Mouse (Mus musculus) lung, embryonic 14.5 days (tissue): ENCODE data around the gene Gle1. TPM values are rescaled to one million over a fixed set of nuclear protein-coding genes. Genes with fewer than 3 reads are reported as not detected.

Experiments used
- ATAC-seq: fragments of 200-750 bp; cut with Nextera tagmentation; 2 replicates; pipeline ENCODE4 v1.8.0; 2017; ENCODE audit warnings: mild to moderate bottlenecking, moderate TSS enrichment, moderate library complexity; ENCODE audit not compliant: insufficient read depth
- DNase-seq: peaks from one replicate; pipeline ENCODE4 v3.0.0-alpha.2; 2015
- H3K27ac ChIP-seq: fragments of 300-500 bp; sonication (generic); 2 replicates; pipeline ENCODE4 v1.5.1; 2014; ENCODE audit warnings: low read depth, mild to moderate bottlenecking, moderate library complexity
- H3K27me3 ChIP-seq: fragments of 300-500 bp; sonication (generic); 2 replicates; pipeline ENCODE4 v1.6.1; 2014; ENCODE audit warnings: low read length, control low read depth; ENCODE audit not compliant: insufficient read depth
- H3K36me3 ChIP-seq: fragments of 300-500 bp; sonication (generic); 2 replicates; pipeline ENCODE4 v1.6.1; 2014; ENCODE audit warnings: control low read depth; ENCODE audit not compliant: insufficient read depth
- H3K4me1 ChIP-seq: fragments of 300-500 bp; sonication (generic); 2 replicates; pipeline ENCODE4 v1.6.1; 2014; ENCODE audit warnings: antibody characterized with exemption, control low read depth; ENCODE audit not compliant: insufficient read depth
- H3K4me2 ChIP-seq: fragments of 300-500 bp; sonication (generic); 2 replicates; pipeline ENCODE4 v1.6.1; 2014; ENCODE audit warnings: mild to moderate bottlenecking
- H3K4me3 ChIP-seq: fragments of 300-500 bp; sonication (generic); 2 replicates; pipeline ENCODE4 v1.5.1; 2014; ENCODE audit warnings: low read depth, low read length
- H3K9ac ChIP-seq: fragments of 300-500 bp; sonication (generic); 2 replicates; pipeline ENCODE4 v1.6.1; 2014
- H3K9me3 ChIP-seq: fragments of 300-500 bp; sonication (generic); 2 replicates; pipeline ENCODE4 v1.6.1; 2016; ENCODE audit warnings: low read depth, low read length, control low read depth
- CTCF ChIP-seq: IDR thresholded peaks from 2 replicates; pipeline ENCODE4 v1.5.1; 2016; ENCODE audit warnings: antibody characterized with exemption, low read depth
- WGBS: fragments of 180-500 bp; shearing (Covaris S2); extraction: QIAGEN DNeasy Blood & Tissue Kit; methylation state at CpG from one replicate; pipeline ENCODE4 v1.1.7; 2014; 5-methylcytosine and 5-hydroxymethylcytosine counted together
- microRNA-seq: library from miRNA; unstranded; fragments of <30 nt; microRNA quantifications from one replicate; pipeline ENCODE4, GENCODE M21; 2016; ENCODE audit warnings: borderline number of aligned reads
- polyA plus RNA-seq: library from polyadenylated mRNA; unstranded; fragments of >200 nt; fragmentation: Nextera tagmentation; extraction: Ambion mirVana; gene quantifications from 2 replicates; pipeline ENCODE4 v1.2.1, GENCODE M21; 2014

Gene Gle1
- polyA plus RNA-seq, 1 experiment from 2014 or later, result 64.0 TPM

DNA sequence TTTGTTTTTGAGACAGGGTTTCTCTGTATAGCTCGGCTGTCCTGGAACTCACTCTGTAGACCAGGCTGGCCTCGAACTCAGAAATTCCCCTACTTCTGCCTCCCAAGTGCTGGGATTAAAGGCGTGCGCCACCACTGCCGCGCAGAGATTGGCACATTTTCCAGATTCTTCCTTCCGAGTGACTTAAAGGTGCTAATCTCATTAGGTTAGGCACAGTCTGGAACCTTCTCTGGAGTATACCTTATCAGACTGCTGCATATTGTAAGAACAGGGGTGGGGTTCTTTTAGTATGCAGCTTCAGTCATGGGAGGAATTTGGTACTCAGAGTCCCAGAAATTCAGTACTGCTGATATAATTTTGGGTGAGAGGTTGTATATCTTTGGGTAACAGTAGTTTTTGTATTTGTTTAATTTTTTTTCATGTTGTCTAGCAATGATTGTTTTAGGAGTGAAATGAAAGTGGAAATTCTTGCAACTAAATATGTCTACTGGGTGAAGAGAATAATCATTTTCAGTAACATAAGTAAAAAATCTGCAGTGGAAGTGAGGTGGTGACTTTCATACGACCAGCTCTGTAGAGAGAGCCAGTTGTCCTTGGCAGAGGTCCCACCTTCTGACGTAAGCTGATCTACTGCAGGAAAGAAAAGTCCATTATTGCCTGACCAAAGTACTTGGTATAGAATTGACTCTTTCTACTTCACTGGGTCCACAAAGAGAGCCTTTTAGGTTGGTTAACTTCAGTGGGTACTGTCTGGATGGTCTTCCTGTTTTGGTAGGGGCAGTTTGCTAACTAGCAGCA, 36.8 kb downstream of the Gle1 start:
- no peak for TF ChIP-seq CTCF
- peak overlapping the region; percentile 72; the same call in 1 of the 2 replicates for H3K27ac ChIP-seq
- H3K4me1 ChIP-seq, result peaks cover 18% of the 10 kb centered on the region
- peaks cover 32% of the 10 kb centered on the region for H3K36me3 ChIP-seq
- WGBS, result 61% methylated on average over 9 of the region's 9 CpGs
- ATAC-seq, result no peak; the same call in 1 of the 2 replicates
- no peak overlapping the region for H3K4me3 ChIP-seq
- no peak overlapping the region; the same call in 1 of the 2 replicates for H3K9ac ChIP-seq
- no peaks in the 10 kb centered on the region for H3K27me3 ChIP-seq
- peak; percentile 86 for DNase-seq
- H3K4me2 ChIP-seq, result 0 out of 2 replicates have a peak overlapping the region, but pooled peaks have one; percentile 12
- H3K9me3 ChIP-seq, result no peaks in the 10 kb centered on the region

DNA sequence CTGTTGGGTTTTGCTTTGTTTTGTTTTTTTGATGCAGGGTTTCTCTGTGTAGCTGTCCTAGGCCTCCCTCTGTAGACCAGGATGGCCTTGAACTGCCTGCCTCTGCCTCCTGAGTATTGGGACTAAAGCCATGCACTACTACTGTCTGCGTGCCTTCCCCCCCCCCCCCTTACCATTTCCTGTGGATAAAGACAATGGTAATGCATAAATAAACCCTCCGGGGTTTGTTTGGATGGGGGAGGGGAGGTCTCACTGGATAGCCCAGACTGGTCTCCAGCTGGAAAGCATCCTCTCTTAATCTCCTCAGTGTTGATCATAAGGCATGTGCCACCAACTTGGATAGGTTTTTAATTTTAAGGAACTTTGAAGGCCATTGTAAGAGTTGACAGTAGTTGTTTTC, 38.3 kb downstream of the Gle1 start:
- TF ChIP-seq CTCF, result no peak
- peaks cover 14% of the 10 kb centered on the region for H3K4me1 ChIP-seq
- no peak overlapping the region for H3K9ac ChIP-seq
- no peak overlapping the region for H3K4me2 ChIP-seq
- H3K4me3 ChIP-seq, result no peak overlapping the region
- no peak overlapping the region for H3K27ac ChIP-seq
- peak; percentile 69 for DNase-seq
- no peaks in the 10 kb centered on the region for H3K27me3 ChIP-seq
- peak; percentile 58; the same call in 1 of the 2 replicates for ATAC-seq
- peaks cover 32% of the 10 kb centered on the region for H3K36me3 ChIP-seq
- H3K9me3 ChIP-seq, result no peaks in the 10 kb centered on the region
- 18% methylated on average over 2 of the region's 2 CpGs for WGBS

DNA sequence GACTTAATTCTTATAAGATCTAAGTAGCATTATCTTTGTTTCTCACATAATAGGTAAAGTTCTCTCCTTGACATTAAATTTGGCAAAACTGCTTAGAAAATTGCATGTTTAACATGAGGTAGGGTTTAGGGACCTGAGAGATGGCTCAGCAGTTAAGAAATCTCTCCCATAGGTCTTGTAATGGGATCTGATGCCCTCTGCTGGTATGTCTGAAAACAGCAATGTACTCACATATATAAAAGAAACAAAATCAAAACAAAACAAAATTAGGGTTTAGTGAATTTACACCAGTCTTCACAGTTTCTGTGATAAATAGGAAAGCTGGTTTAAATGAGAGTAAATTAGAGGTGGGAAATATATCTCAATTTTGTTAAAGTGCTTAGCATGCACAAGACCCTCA, 42.1 kb downstream of the Gle1 start:
- peak; percentile 71 for TF ChIP-seq CTCF
- no peak overlapping the region for H3K9ac ChIP-seq
- peaks cover 6% of the 10 kb centered on the region for H3K4me1 ChIP-seq
- no peaks in the 10 kb centered on the region for H3K27me3 ChIP-seq
- H3K4me2 ChIP-seq, result no peak overlapping the region
- DNase-seq (peak; percentile 86), ATAC-seq (no peak)
- H3K9me3 ChIP-seq, result no peaks in the 10 kb centered on the region
- no peak overlapping the region for H3K4me3 ChIP-seq
- peaks cover 52% of the 10 kb centered on the region for H3K36me3 ChIP-seq
- H3K27ac ChIP-seq, result no peak overlapping the region

DNA sequence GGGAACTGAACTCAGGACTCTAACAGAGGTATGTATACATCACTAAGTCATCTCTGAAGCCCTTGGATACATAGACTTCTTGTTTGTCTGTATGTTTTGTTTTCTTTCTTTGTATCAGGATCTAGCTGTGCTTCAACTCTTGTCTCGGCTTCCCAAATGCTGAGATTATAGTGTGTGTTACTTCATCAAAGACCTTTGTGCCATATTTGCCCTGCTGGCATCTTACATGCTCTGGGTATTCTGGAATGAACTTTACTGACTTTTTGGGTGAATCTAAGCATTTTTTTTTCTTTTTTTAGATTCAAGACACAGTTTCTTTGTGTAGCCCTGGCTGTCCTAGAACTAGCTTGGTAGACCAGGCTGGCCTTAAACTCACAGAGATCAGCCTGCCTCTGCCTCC, 45.4 kb downstream of the Gle1 start:
- Histone ChIP-seq H3K9me3 (no peaks in the 10 kb centered on the region), H3K4me2 (no peak overlapping the region), H3K27me3 (no peaks in the 10 kb centered on the region), H3K36me3 (peaks cover 84% of the 10 kb centered on the region), H3K4me3 (no peak overlapping the region), H3K4me1 (no peaks in the 10 kb centered on the region), H3K9ac (no peak overlapping the region), H3K27ac (no peak overlapping the region)
- no peak for ATAC-seq
- DNase-seq, result no peak
- 94% methylated on average over 1 of the region's 1 CpGs for WGBS
- no peak for TF ChIP-seq CTCF

- Histone ChIP-seq H3K27me3 (no peaks in the 10 kb centered on the region), H3K4me1 (no peaks in the 10 kb centered on the region)
- ATAC-seq, result no peak
These were observed 56.7 kb downstream of the Gle1 start for GRCm38 (mm10) chr2:29991962-29992361.

DNA sequence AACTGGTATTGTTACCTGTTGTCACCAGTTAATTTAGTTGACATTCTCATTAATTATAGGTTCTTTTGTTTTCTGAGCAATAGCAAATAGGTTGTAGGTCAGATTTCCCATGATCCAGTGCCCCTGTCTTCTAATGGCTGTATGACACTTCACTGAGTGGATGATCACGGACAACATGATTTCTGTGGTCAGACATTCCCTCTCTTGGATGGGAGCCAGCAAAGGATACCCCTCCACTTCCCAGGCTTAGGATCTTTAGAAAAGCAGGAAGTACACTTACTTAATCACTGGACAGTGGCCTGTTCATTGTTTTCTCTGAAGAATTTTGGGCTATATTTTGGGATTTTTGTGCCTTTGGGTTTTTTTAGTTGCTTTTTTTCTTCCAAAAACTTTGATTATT, 73.9 kb downstream of the Gle1 start:
- Histone ChIP-seq H3K9ac (no peak overlapping the region), H3K27me3 (no peaks in the 10 kb centered on the region), H3K27ac (no peak overlapping the region), H3K4me3 (no peak overlapping the region), H3K4me2 (no peak overlapping the region), H3K9me3 (no peaks in the 10 kb centered on the region), H3K4me1 (no peaks in the 10 kb centered on the region), H3K36me3 (peaks cover 99% of the 10 kb centered on the region)
- DNase-seq (peak; percentile 25), ATAC-seq (no peak)
- WGBS, result 37% methylated on average over 1 of the region's 1 CpGs
- no peak for TF ChIP-seq CTCF

More at GRCm38 (mm10) chr2:29991962-29992361, 56.7 kb downstream of the Gle1 start:
- DNase-seq, result no peak
- WGBS, result 41% methylated on average over 2 of the region's 2 CpGs
- Histone ChIP-seq H3K4me3 (no peak overlapping the region), H3K4me2 (no peak overlapping the region), H3K9me3 (no peaks in the 10 kb centered on the region), H3K9ac (no peak overlapping the region), H3K27ac (no peak overlapping the region), H3K36me3 (peaks cover 97% of the 10 kb centered on the region)
- no peak for TF ChIP-seq CTCF

Small RNAs within 50 kb of the gene (microRNA-seq; reads per million reads assigned to microRNA genes)
- gene Mir6997, result not detected

Other genes starting within 250 kb of the Gle1 start
- 1.6 and 2.1 TPM in 2 replicates for gene Gm13420, start 183.7 kb upstream of the Gle1 start, polyA plus RNA-seq
- gene Gm13547, start 176.1 kb upstream of the Gle1 start, polyA plus RNA-seq, result not detected in 2 replicates
- gene Coq4, start 147.9 kb upstream of the Gle1 start, polyA plus RNA-seq, result 34.1 and 37.5 TPM in 2 replicates
- gene Trub2, start 146.9 kb upstream of the Gle1 start, polyA plus RNA-seq, result 30.9 and 32.6 TPM in 2 replicates
- 11.7 and 12.0 TPM in 2 replicates for gene Slc27a4, start 132.8 kb upstream of the Gle1 start, polyA plus RNA-seq
- 20.5 and 27.0 TPM in 2 replicates for gene Urm1, start 115.4 kb upstream of the Gle1 start, polyA plus RNA-seq
- gene Cercam, start 66.3 kb upstream of the Gle1 start, polyA plus RNA-seq, result 11.0 and 12.0 TPM in 2 replicates
- 64.2 and 73.1 TPM in 2 replicates for gene Odf2, start 46.2 kb upstream of the Gle1 start, polyA plus RNA-seq
- 149 and 154 TPM in 2 replicates for gene Sptan1, start 30.1 kb downstream of the Gle1 start, polyA plus RNA-seq
- gene Wdr34, start 113.5 kb downstream of the Gle1 start, polyA plus RNA-seq, result 27.7 and 28.5 TPM in 2 replicates
- gene Set, start 122.0 kb downstream of the Gle1 start, polyA plus RNA-seq, result 564 and 591 TPM in 2 replicates
- 9.5 and 11.7 TPM in 2 replicates for gene Pkn3, start 142.3 kb downstream of the Gle1 start, polyA plus RNA-seq
- 28.5 and 31.5 TPM in 2 replicates for gene Zdhhc12, start 158.2 kb downstream of the Gle1 start, polyA plus RNA-seq
- gene Zer1, start 189.2 kb downstream of the Gle1 start, polyA plus RNA-seq, result 8.8 and 8.9 TPM in 2 replicates
- gene Tbc1d13, start 198.3 kb downstream of the Gle1 start, polyA plus RNA-seq, result 10.9 and 12.3 TPM in 2 replicates
- 18.4 and 19.7 TPM in 2 replicates for gene Endog, start 236.1 kb downstream of the Gle1 start, polyA plus RNA-seq
- gene Spout1, start 243.0 kb downstream of the Gle1 start, polyA plus RNA-seq, result 67.1 and 72.6 TPM in 2 replicates